Mouse (Mus musculus): Measurements from ENCODE around the gene Atf4. TPM values are rescaled to one million over a fixed set of nuclear protein-coding genes. Genes with fewer than 3 reads are reported as not detected.

Gene Atf4
- total and polyA plus RNA-seq, 2 experiments from 2014 or later = 107 to 151 TPM

- DNase-seq (ENCODE audit: low spot score) (peak; percentile 93), ATAC-seq (ENCODE audit: low FRiP score) (peak; percentile 53; the same call in 1 of the 2 replicates)
- peak; percentile 99 for TF ChIP-seq CTCF (IDR thresholded peaks at IDR 0.05)
- Histone ChIP-seq H3K4me3 (ENCODE audit: low read depth, low read length) (no peak overlapping the region), H3K27ac (ENCODE audit: low read depth, low read length) (no peak overlapping the region), H3K4me2 (ENCODE audit: low read depth, low read length, poor library complexity, severe bottlenecking) (no peak overlapping the region), H3K36me3 (ENCODE audit: insufficient read depth, low read length) (no peaks in the 10 kb centered on the region), H3K9ac (replicated peaks; ENCODE audit: low read length, poor library complexity, severe bottlenecking) (no peak overlapping the region), H3K4me1 (ENCODE audit: insufficient read depth, low read length) (peaks cover 7% of the 10 kb centered on the region; the same call in 1 of the 2 replicates), H3K27me3 (ENCODE audit: insufficient read depth, low read length) (no peaks in the 10 kb centered on the region), H3K9me3 (ENCODE audit: low read length) (no peaks in the 10 kb centered on the region)
- 0% methylated on average over 2 of the region's 2 CpGs for WGBS
These were observed 11.3 kb downstream of the Atf4 start for GRCm38 (mm10) chr15:80266281-80266680.

- peak; percentile 56 for DNase-seq (ENCODE audit: low spot score)
- Histone ChIP-seq H3K36me3 (ENCODE audit: insufficient read depth, low read length) (no peaks in the 10 kb centered on the region), H3K27ac (ENCODE audit: low read depth, low read length) (no peak overlapping the region), H3K9me3 (ENCODE audit: low read length) (no peaks in the 10 kb centered on the region), H3K4me1 (ENCODE audit: insufficient read depth, low read length) (no peaks in the 10 kb centered on the region), H3K4me2 (ENCODE audit: low read depth, low read length, poor library complexity, severe bottlenecking) (no peak overlapping the region), H3K4me3 (ENCODE audit: low read depth, low read length) (no peak overlapping the region), H3K27me3 (ENCODE audit: insufficient read depth, low read length) (no peaks in the 10 kb centered on the region), H3K9ac (replicated peaks; ENCODE audit: low read length, poor library complexity, severe bottlenecking) (no peak overlapping the region)
- WGBS = 34% methylated on average over 3 of the region's 3 CpGs
- TF ChIP-seq CTCF (IDR thresholded peaks at IDR 0.05) = no peak
- ATAC-seq (ENCODE audit: low FRiP score) = no peak
These were observed 16.9 kb downstream of the Atf4 start for GRCm38 (mm10) chr15:80271858-80272396.

- Histone ChIP-seq H3K4me3 (ENCODE audit: low read depth, low read length) (no peak overlapping the region), H3K9ac (replicated peaks; ENCODE audit: low read length, poor library complexity, severe bottlenecking) (no peak overlapping the region), H3K36me3 (ENCODE audit: insufficient read depth, low read length) (no peaks in the 10 kb centered on the region), H3K4me2 (ENCODE audit: low read depth, low read length, poor library complexity, severe bottlenecking) (no peak overlapping the region), H3K9me3 (ENCODE audit: low read length) (no peaks in the 10 kb centered on the region), H3K27me3 (ENCODE audit: insufficient read depth, low read length) (no peaks in the 10 kb centered on the region), H3K27ac (ENCODE audit: low read depth, low read length) (no peak overlapping the region), H3K4me1 (ENCODE audit: insufficient read depth, low read length) (no peaks in the 10 kb centered on the region)
- no peak for ATAC-seq (ENCODE audit: low FRiP score)
- WGBS = 32% methylated on average over 9 of the region's 9 CpGs
- peak; percentile 71 for DNase-seq (ENCODE audit: low spot score)
- TF ChIP-seq CTCF (IDR thresholded peaks at IDR 0.05) = peak; percentile 81
These were observed 22.1 kb downstream of the Atf4 start for GRCm38 (mm10) chr15:80277107-80277506.

GRCm38 (mm10) chr15:80277625-80278024, 22.6 kb downstream of the Atf4 start:
- 2% methylated on average over 6 of the region's 6 CpGs for WGBS
- H3K9ac ChIP-seq (replicated peaks; ENCODE audit: low read length, poor library complexity, severe bottlenecking) = no peak overlapping the region
- no peak overlapping the region for H3K4me3 ChIP-seq (ENCODE audit: low read depth, low read length)
- no peak for ATAC-seq (ENCODE audit: low FRiP score)
- TF ChIP-seq CTCF (IDR thresholded peaks at IDR 0.05) = no peak
- no peak overlapping the region for H3K27ac ChIP-seq (ENCODE audit: low read depth, low read length)
- DNase-seq (ENCODE audit: low spot score) = peak; percentile 45
- no peaks in the 10 kb centered on the region for H3K27me3 ChIP-seq (ENCODE audit: insufficient read depth, low read length)
- no peaks in the 10 kb centered on the region for H3K4me1 ChIP-seq (ENCODE audit: insufficient read depth, low read length)
- no peak overlapping the region for H3K4me2 ChIP-seq (ENCODE audit: low read depth, low read length, poor library complexity, severe bottlenecking)
- no peaks in the 10 kb centered on the region for H3K9me3 ChIP-seq (ENCODE audit: low read length)
- H3K36me3 ChIP-seq (ENCODE audit: insufficient read depth, low read length) = no peaks in the 10 kb centered on the region

- H3K4me1 ChIP-seq (ENCODE audit: insufficient read depth, low read length) = no peaks in the 10 kb centered on the region
- no peaks in the 10 kb centered on the region for H3K36me3 ChIP-seq (ENCODE audit: insufficient read depth, low read length)
- H3K4me3 ChIP-seq (ENCODE audit: low read depth, low read length) = no peak overlapping the region
- no peak overlapping the region for H3K9ac ChIP-seq (replicated peaks; ENCODE audit: low read length, poor library complexity, severe bottlenecking)
- H3K9me3 ChIP-seq (ENCODE audit: low read length) = no peaks in the 10 kb centered on the region
- no peak overlapping the region for H3K27ac ChIP-seq (ENCODE audit: low read depth, low read length)
- no peak for TF ChIP-seq CTCF (IDR thresholded peaks at IDR 0.05)
- whole genome bisulfite sequencing = 76% methylated on average over 4 of the region's 5 CpGs
- ATAC-seq (ENCODE audit: low FRiP score) (no peak), DNase-seq (ENCODE audit: low spot score) (no peak)
- peaks cover 4% of the 10 kb centered on the region; the same call in 1 of the 2 replicates for H3K27me3 ChIP-seq (ENCODE audit: insufficient read depth, low read length)
- H3K4me2 ChIP-seq (ENCODE audit: low read depth, low read length, poor library complexity, severe bottlenecking) = no peak overlapping the region
These were observed 23.3 kb downstream of the Atf4 start for GRCm38 (mm10) chr15:80278121-80278759.

- WGBS = 79% methylated on average over 2 of the region's 2 CpGs
- Histone ChIP-seq H3K36me3 (ENCODE audit: insufficient read depth, low read length) (no peaks in the 10 kb centered on the region), H3K9me3 (ENCODE audit: low read length) (no peaks in the 10 kb centered on the region), H3K27me3 (ENCODE audit: insufficient read depth, low read length) (peaks cover 4% of the 10 kb centered on the region; the same call in 1 of the 2 replicates), H3K4me3 (ENCODE audit: low read depth, low read length) (no peak overlapping the region), H3K9ac (replicated peaks; ENCODE audit: low read length, poor library complexity, severe bottlenecking) (no peak overlapping the region), H3K4me2 (ENCODE audit: low read depth, low read length, poor library complexity, severe bottlenecking) (no peak overlapping the region), H3K27ac (ENCODE audit: low read depth, low read length) (no peak overlapping the region), H3K4me1 (ENCODE audit: insufficient read depth, low read length) (no peaks in the 10 kb centered on the region)
- DNase-seq (ENCODE audit: low spot score) (no peak), ATAC-seq (ENCODE audit: low FRiP score) (no peak)
- TF ChIP-seq CTCF (IDR thresholded peaks at IDR 0.05) = no peak
These were observed 24.1 kb downstream of the Atf4 start for GRCm38 (mm10) chr15:80279053-80279452.

Measured in midbrain, postnatal 0 days (tissue).